Mouse (Mus musculus): ENCODE data around the gene Elovl6.

GRCm38 (mm10) chr3:129634260-129634901, 102.2 kb downstream of the Elovl6 start:
- TF ChIP-seq TAL1 (IDR thresholded peaks at IDR 0.05; ENCODE audit: low read length), result no peak
- no peak for TF ChIP-seq GATA1 (IDR thresholded peaks at IDR 0.05; ENCODE audit: low read length)

All from erythroblast, embryonic 14.5 days (primary cell).